Mouse (Mus musculus): ENCODE measurements around the gene Nsl1.

Gene Nsl1

DNA sequence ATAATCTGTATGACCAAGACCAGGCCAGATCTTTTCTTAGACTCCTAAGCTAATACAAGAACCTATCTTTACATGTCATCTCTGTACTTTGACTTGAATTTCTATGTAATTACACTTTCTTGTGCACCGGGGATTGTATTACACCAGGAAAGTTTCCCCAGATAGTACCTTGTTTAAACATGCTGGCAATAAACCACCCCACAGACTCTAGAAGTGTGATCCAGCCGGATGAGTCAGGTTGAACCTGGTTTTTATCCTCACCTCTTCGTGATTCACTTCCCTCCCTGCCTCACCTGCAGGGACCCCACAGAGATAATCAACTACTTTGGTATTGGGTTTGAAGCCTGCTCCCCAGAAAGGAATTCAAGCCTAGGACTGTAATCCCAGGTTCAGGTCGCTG lies 72.6 kb downstream of the Nsl1 start:
- DNase-seq (ENCODE audit: low read depth, low spot score), result no peak
